21 mouse cellular contexts compared by ENCODE assay signal in the genomic region with DNA sequence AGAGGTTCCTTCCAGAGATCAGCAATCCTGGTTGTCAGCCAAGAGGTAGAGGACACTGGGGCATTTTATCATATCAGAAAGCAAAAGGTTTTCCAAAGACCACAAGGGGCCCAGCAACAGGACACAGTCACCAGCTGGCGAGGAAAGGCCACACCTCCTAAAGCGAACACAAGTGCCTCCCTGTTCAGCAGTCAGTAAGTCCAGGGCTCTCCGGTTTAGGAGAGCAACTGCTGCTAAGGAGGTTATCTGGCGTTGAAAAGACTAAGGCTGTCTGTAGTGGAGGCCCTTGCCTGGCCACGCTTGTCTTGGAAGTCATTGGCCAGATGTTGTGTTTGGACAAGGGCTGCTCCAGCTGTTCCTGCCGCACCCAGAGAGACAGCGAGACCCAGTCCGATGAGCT.
DNase-seq lines count a peak whose midpoint lies in the region; ATAC-seq and TF ChIP-seq lines count a peak whose summit lies in the region.
"Had no signal": no experiment of that assay in that cellular context is flagged by ENCODE, and none has a peak within 500 bp of the region (broad histone marks: within the 10 kb centered on the region; RNA-seq: fewer than 3 reads in every experiment).

No protein-coding gene starts in this region.

- no peak for TF ChIP-seq POLR2A in heart, adult 2 months (IDR thresholded peaks at IDR 0.05; ENCODE audit: insufficient read depth, low read depth, low read length)

- no peaks in the 10 kb centered on the region for H3K9me3 ChIP-seq in midbrain, embryonic 11.5 days (ENCODE audit: control insufficient read depth, low read length)
- no peaks in the 10 kb centered on the region for H3K9me3 ChIP-seq in midbrain, postnatal 0 days (ENCODE audit: low read length)
- H3K9me3 ChIP-seq: hindbrain, embryonic 10.5 days; intestine, embryonic 15.5 days had no signal

- no peak overlapping the region for H3K4me2 ChIP-seq in midbrain, embryonic 11.5 days
- no peak overlapping the region for H3K4me2 ChIP-seq in midbrain, postnatal 0 days (ENCODE audit: low read depth, low read length, poor library complexity, severe bottlenecking)
- H3K4me2 ChIP-seq: embryonic facial prominence, embryonic 13.5 days; hindbrain, embryonic 14.5 days; intestine, embryonic 15.5 days had no signal

- no peaks in the 10 kb centered on the region for H3K79me2 ChIP-seq in heart, adult 2 months (replicated peaks; ENCODE audit: control insufficient read depth, insufficient read depth, low read length)

- DNase-seq in embryo, embryonic 10 days (ENCODE audit: low spot score): peak; percentile 13
- no peak for DNase-seq in embryo, embryonic 9.5 days (ENCODE audit: extremely low spot score)
- peak; percentile 11 to 41 for DNase-seq in heart, adult 18-20 months
- no peak for DNase-seq in heart, adult 2 months
- DNase-seq in midbrain, embryonic 11.5 days (ENCODE audit: low spot score, missing footprints): peak; percentile 68
- DNase-seq in midbrain, postnatal 0 days (ENCODE audit: low spot score): no peak
- DNase-seq in heart, postnatal 10 days: peak; percentile 4 to 15
- DNase-seq in adrenal gland, postnatal 25 days: no peak
- DNase-seq: adrenal gland, postnatal 14 days; cerebellum, adult 18-20 months; cerebellum, adult 9-11 months; embryo, embryonic 11 days; gastrocnemius, postnatal 36 days; kidney, adult 18-20 months had no signal

- no peaks in the 10 kb centered on the region for H3K36me3 ChIP-seq in heart, adult 2 months (ENCODE audit: control insufficient read depth, insufficient read depth, low read length)
- H3K36me3 ChIP-seq in midbrain, embryonic 11.5 days (ENCODE audit: control insufficient read depth, insufficient read depth, low read length): no peaks in the 10 kb centered on the region
- H3K36me3 ChIP-seq in midbrain, postnatal 0 days (ENCODE audit: insufficient read depth, low read length): no peaks in the 10 kb centered on the region
- H3K36me3 ChIP-seq: embryonic facial prominence, embryonic 13.5 days; hindbrain, embryonic 10.5 days; intestine, embryonic 15.5 days had no signal

- no peak for TF ChIP-seq EP300 in heart, adult 2 months (IDR thresholded peaks at IDR 0.05; ENCODE audit: insufficient read depth, low read depth, low read length)

- ATAC-seq in midbrain, embryonic 11.5 days (ENCODE audit: low FRiP score): no peak
- no peak for ATAC-seq in midbrain, postnatal 0 days (ENCODE audit: low FRiP score)
- ATAC-seq: activated CD4-positive, CD25-positive, alpha-beta regulatory T cell, adult 4 months; forebrain, embryonic 14.5 days; intestine, embryonic 15.5 days; Patski had no signal

- intact Hi-C loops in heart, adult 2 months (cut with DNase I): no loop called here
- intact Hi-C loops in heart, postnatal 10 days (cut with DNase I): no loop called here

- H3K27me3 ChIP-seq in heart, adult 2 months (ENCODE audit: control insufficient read depth, insufficient read depth, low read length): no peaks in the 10 kb centered on the region; the same call in 1 of the 2 replicates
- H3K27me3 ChIP-seq in midbrain, embryonic 11.5 days (ENCODE audit: control insufficient read depth, insufficient read depth, low read length): no peaks in the 10 kb centered on the region
- no peaks in the 10 kb centered on the region for H3K27me3 ChIP-seq in midbrain, postnatal 0 days (ENCODE audit: insufficient read depth, low read length)
- H3K27me3 ChIP-seq: intestine, embryonic 15.5 days had no signal

- no peak overlapping the region for H3K9ac ChIP-seq in heart, adult 2 months (ENCODE audit: low read depth, low read length)
- H3K9ac ChIP-seq in midbrain, embryonic 11.5 days (ENCODE audit: low read length): no peak overlapping the region
- H3K9ac ChIP-seq in midbrain, postnatal 0 days (replicated peaks; ENCODE audit: low read length, poor library complexity, severe bottlenecking): no peak overlapping the region
- H3K9ac ChIP-seq: embryonic facial prominence, embryonic 13.5 days; hindbrain, embryonic 14.5 days; intestine, embryonic 15.5 days had no signal

- H3K27ac ChIP-seq in heart, adult 2 months: no peak overlapping the region
- no peak overlapping the region for H3K27ac ChIP-seq in midbrain, embryonic 11.5 days (ENCODE audit: low read depth, low read length)
- no peak overlapping the region for H3K27ac ChIP-seq in midbrain, postnatal 0 days (ENCODE audit: low read depth, low read length)
- H3K27ac ChIP-seq: embryonic facial prominence, embryonic 13.5 days; hindbrain, embryonic 10.5 days; hindbrain, embryonic 14.5 days; intestine, embryonic 15.5 days had no signal

- H3K4me1 ChIP-seq in heart, adult 2 months (ENCODE audit: control insufficient read depth, insufficient read depth, low read length): no peaks in the 10 kb centered on the region
- peaks cover 3% of the 10 kb centered on the region; the same call in 1 of the 2 replicates for H3K4me1 ChIP-seq in midbrain, embryonic 11.5 days (ENCODE audit: control insufficient read depth, insufficient read depth, low read length)
- peaks cover 12% of the 10 kb centered on the region for H3K4me1 ChIP-seq in midbrain, postnatal 0 days (ENCODE audit: insufficient read depth, low read length)
- H3K4me1 ChIP-seq: intestine, embryonic 15.5 days had no signal

- WGBS in heart, adult 2 months: 34% methylated on average over 8 of the region's 8 CpGs
- WGBS in midbrain, embryonic 11.5 days: 79% methylated on average over 8 of the region's 8 CpGs
- 78% methylated on average over 8 of the region's 8 CpGs for WGBS in midbrain, postnatal 0 days

- TF ChIP-seq CTCF in heart, adult 2 months (IDR thresholded peaks at IDR 0.05): no peak
- TF ChIP-seq CTCF in midbrain, postnatal 0 days (IDR thresholded peaks at IDR 0.05): no peak

- H3K4me3 ChIP-seq in heart, adult 2 months: no peak overlapping the region
- H3K4me3 ChIP-seq in midbrain, embryonic 11.5 days (ENCODE audit: low read depth, low read length): no peak overlapping the region
- no peak overlapping the region for H3K4me3 ChIP-seq in midbrain, postnatal 0 days (ENCODE audit: low read depth, low read length)
- H3K4me3 ChIP-seq: embryonic facial prominence, embryonic 13.5 days; hindbrain, embryonic 10.5 days; intestine, embryonic 15.5 days had no signal

Comparison
In these comparisons a context has a peak if more than half of its experiments do, and no peak if none do; other contexts are left out.
1. DNase-seq: peak in embryo, embryonic 10 days (single experiment), heart, adult 18-20 months (2 of 2), midbrain, embryonic 11.5 days (single experiment) and heart, postnatal 10 days (2 of 2); none in embryo, embryonic 9.5 days (single experiment), heart, adult 2 months (0 of 2), midbrain, postnatal 0 days (single experiment) and adrenal gland, postnatal 25 days (single experiment).